Mouse (Mus musculus): ENCODE results near the gene Crp. TPM values are rescaled to one million over a fixed set of nuclear protein-coding genes. Genes with fewer than 3 reads are reported as not detected.

The Crp gene
- total RNA-seq (2015) (not detected in 2 replicates), total RNA-seq (2017) (not detected in 2 replicates)

- ATAC-seq (ENCODE audit: poor library complexity, severe bottlenecking) = no peak
These were observed at the start of gene Crp for GRCm38 (mm10) chr1:172697844-172698243. Gene Crp, plus strand, starts transcription at chr1:172698055.

DNA sequence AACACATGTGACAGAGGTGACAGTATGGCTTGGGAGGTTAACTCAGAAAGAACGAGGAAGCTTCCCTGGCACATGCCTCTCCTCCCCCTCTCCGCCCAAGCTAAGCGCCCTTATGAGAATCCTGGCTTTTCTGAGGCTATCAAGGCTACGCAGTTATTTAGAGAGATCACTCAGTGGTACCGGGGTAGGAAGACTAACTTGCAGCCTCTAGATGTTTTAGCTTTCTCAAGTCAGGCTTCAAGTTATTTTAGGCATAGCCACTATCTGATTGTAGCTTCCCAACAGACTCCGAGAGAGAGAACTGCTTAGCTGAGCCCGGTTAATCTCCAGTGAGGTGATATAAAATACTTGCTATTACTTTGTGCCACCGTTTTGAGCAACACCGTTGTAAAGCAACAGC is 48.5 kb upstream of the Crp start:
- ATAC-seq (ENCODE audit: poor library complexity, severe bottlenecking) = no peak

DNA sequence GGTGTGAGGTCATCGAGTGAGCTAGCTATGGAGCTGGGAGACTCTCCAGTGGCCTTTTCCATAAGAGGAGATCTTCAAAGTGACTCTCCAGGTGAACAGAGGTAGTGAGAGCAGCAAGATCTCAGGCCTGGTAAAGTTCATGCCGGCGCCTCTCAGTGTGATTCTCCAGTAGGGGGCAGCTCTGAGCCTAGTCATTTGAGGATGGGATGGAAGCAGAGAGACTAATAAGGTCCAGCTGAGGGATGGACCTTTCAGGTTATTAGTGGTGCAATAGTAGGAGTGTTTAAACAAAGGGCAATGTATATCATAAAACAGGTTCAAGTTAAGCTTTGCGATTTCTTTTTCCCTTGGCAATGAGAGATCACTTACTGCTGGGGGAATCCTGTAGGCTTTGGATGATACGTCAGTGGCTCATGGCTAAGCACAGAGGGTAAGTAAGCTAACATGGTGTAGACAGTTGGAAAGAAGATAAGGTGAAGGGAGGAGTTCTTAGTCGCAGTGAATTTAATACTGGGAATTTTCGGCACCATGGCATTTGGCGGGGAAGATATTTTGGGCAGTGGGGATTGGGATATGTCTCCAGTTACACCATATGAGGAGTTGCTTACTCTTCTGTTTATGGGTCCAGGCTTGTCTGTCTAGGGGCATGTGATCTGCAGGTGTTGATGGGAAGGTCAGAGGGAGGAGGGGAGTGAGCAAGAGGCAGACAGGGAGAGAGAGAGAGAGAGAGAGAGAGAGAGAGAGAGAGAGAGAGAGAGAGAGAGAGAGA is 47.2 kb upstream of the Crp start:
- ATAC-seq (ENCODE audit: poor library complexity, severe bottlenecking) = peak; percentile 55; the same call in 1 of the 2 replicates

- no peak for ATAC-seq (ENCODE audit: poor library complexity, severe bottlenecking)
These were observed 46.4 kb upstream of the Crp start for GRCm38 (mm10) chr1:172651288-172651987.

- ATAC-seq (ENCODE audit: poor library complexity, severe bottlenecking) = no peak
These were observed 45.7 kb upstream of the Crp start for GRCm38 (mm10) chr1:172652040-172652662.

GRCm38 (mm10) chr1:172653900-172654299 is 44.0 kb upstream of the Crp start:
- no peak for ATAC-seq (ENCODE audit: poor library complexity, severe bottlenecking)

GRCm38 (mm10) chr1:172657266-172657665 is 40.6 kb upstream of the Crp start:
- ATAC-seq (ENCODE audit: poor library complexity, severe bottlenecking) = no peak

GRCm38 (mm10) chr1:172659688-172660087 is 38.2 kb upstream of the Crp start:
- no peak for ATAC-seq (ENCODE audit: poor library complexity, severe bottlenecking)

DNA sequence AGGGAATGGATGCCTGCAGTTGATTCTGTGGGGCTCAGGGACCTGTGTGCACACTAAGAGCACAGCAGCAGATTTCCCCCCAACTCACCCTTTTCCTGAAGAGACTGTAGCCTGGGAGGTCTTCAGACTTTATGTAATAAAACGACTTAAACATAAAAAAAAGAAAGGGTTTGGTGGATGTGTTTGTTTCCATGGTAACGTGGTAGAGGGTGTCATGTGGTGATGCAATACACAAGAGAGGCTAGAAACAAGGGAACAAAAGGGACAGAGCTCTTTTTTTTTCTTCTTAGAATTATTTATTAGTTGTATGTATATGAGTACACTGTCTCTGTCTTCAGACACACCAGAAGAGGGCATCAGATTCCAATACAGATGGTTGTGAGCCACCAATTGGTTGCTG is 32.4 kb upstream of the Crp start:
- ATAC-seq (ENCODE audit: poor library complexity, severe bottlenecking) = no peak

DNA sequence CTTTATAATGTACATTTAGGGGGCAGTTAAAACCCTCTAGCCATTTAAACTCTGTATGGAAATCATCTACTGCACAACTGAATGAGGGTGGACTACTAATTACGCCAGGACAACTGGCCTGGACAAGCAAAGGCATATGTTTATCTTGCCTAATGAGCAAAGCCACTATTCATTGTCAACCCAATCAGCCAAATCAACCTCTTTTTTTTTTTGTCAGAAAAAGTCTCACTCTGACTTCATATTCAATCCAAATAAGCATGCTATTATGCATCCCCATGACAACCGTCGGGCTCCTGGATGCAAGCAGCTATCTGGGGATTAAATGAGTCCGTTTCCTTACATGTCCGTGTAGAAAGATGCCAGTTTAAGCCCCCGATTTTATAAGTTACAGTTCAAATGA is 30.3 kb upstream of the Crp start:
- no peak for ATAC-seq (ENCODE audit: poor library complexity, severe bottlenecking)

DNA sequence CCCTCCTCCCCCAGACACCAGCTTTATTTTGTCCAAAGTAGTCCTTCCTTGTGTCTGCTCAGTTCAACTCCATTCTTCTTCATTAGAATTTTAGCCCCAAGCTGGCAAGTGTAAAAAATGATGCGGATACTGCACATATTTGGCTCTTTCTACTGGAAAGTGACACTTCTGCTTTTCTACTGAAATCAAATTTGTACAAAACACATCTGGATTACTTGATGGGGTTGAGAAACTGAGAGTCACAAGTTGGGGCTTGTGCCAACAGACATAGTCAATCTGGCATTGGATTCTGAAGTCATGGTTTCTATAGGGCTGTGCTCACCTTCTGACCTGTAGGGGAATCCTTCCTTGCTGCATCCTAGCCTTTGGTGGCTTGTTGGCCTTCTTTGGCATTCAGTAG is 27.1 kb upstream of the Crp start:
- ATAC-seq (ENCODE audit: poor library complexity, severe bottlenecking) = peak; percentile 30; the same call in 1 of the 2 replicates

- no peak for ATAC-seq (ENCODE audit: poor library complexity, severe bottlenecking)
These were observed 17.1 kb upstream of the Crp start for GRCm38 (mm10) chr1:172680742-172681141.

DNA sequence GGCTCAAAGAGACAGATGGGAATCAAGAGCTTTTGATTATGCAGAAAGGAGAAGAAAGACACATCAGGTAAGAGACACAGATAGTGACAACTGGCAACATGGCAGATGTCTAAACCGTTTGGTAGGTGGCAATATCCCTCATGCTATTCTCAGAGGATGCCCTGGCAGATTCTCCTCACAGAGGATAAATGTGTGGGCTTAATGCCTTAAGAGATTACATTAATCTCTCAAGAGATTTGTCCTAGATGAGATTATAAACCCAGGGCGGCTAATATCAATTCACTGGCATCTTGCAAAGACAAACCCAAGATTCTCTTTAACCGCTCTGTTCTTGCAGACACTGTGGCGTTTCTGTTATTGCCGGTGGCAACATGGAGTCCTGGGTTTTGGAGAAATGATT is 14.3 kb upstream of the Crp start:
- no peak for ATAC-seq (ENCODE audit: poor library complexity, severe bottlenecking)

- ATAC-seq (ENCODE audit: poor library complexity, severe bottlenecking) = no peak
These were observed 13.9 kb upstream of the Crp start for GRCm38 (mm10) chr1:172683957-172684356.

DNA sequence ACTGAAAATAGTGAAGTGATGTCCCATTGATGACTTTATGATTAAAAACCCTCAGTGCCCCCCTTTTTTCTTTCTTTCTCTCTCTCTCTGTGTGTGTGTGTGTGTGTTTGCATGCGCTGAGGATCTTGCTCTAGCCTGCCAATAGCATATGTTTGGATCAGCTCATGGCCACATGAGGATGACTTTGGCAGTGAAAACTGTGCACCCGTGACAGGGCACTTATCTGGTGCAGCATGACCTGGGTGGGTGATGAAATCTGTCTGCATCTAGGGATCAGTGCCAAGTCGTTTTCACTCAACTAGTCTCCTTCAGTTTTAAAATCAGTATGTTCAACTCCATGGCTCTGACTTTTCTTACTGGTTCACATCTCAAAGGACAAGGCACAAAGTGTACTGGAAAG is 12.7 kb upstream of the Crp start:
- no peak for ATAC-seq (ENCODE audit: poor library complexity, severe bottlenecking)

- no peak for ATAC-seq (ENCODE audit: poor library complexity, severe bottlenecking)
These were observed 433 bp upstream of the Crp start for GRCm38 (mm10) chr1:172697422-172697821.

- no peak for ATAC-seq (ENCODE audit: poor library complexity, severe bottlenecking)
These were observed 3.0 kb downstream of the Crp start for GRCm38 (mm10) chr1:172700814-172701213.

DNA sequence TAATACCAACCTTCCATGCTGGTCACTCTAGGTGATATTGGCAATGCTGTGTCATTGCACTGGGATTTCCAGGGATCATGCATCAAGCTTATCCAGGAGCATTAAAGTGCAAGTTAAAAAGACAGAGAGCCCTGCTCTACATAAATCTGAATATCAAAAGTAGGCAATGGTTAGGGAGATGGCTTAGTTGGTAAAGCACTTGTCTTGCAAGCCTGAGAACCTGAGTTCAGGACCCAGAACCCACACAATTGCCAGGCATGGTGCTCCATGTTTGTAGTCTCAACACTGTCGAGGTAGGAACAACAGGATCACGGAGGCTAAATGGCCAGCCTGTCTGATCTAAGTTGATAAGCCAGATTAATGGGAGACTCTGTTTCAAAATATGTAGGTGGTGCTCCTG is 3.5 kb downstream of the Crp start:
- ATAC-seq (ENCODE audit: poor library complexity, severe bottlenecking) = no peak

DNA sequence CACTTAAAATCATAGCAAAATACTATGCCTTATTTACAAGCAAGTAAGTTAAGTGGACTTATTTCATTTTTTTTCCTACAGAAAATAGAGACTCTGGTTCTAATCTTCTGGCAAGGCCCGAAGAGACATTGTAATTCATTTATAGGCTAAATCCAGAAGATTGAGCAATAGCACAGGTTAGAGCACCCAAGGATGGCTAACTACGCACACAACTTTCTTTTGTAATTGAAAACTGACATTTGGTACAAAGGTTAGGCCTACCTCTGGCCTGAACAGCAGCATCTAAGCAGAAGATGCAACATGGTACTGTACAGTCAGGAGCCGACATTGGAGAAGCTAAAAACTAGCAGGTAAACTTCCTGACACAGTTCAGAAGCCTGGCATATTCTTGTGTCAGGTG is 4.0 kb downstream of the Crp start:
- ATAC-seq (ENCODE audit: poor library complexity, severe bottlenecking) = no peak

- ATAC-seq (ENCODE audit: poor library complexity, severe bottlenecking) = no peak
These were observed 6.9 kb downstream of the Crp start for GRCm38 (mm10) chr1:172704769-172705168.

DNA sequence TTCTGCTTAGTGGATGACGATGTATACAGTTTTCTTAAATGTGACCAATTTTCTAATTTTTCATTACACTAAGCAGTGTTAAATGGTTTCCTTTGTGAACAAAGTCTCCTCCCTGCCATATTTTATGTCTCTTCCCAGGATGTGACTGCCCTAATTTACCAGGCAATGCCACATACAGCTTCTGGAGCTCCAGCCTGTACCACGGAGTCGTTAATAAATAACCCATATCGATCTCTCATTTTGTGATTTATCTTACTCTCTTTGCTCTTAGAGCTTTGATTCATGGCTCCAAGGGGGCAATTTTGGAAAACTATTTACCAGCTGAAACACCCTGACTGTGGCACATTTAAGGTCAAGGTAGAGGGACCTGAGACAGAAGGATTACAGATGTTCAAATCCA is 8.4 kb downstream of the Crp start:
- no peak for ATAC-seq (ENCODE audit: poor library complexity, severe bottlenecking)

GRCm38 (mm10) chr1:172709788-172710350 is 12.0 kb downstream of the Crp start:
- no peak for ATAC-seq (ENCODE audit: poor library complexity, severe bottlenecking)
